Mouse (Mus musculus) kidney, embryonic 14.5 days (tissue): Measurements from ENCODE around the gene Rps17. TPM values are rescaled to one million over a fixed set of nuclear protein-coding genes. Genes with fewer than 3 reads are reported as not detected.

Experiments used
- ATAC-seq: fragments of 200-750 bp; cut with Nextera tagmentation; 2 replicates; pipeline ENCODE4 v1.8.0; 2017; ENCODE audit warnings: moderate number of reproducible peaks, mild to moderate bottlenecking, moderate TSS enrichment, moderate library complexity; ENCODE audit not compliant: low FRiP score, low TSS enrichment
- H3K27ac ChIP-seq: fragments of 300-500 bp; sonication (generic); 2 replicates; pipeline ENCODE4 v1.5.1; 2014; ENCODE audit warnings: low read depth, mild to moderate bottlenecking, low read length, moderate library complexity, mixed read lengths
- H3K27me3 ChIP-seq: fragments of 300-500 bp; sonication (generic); 2 replicates; pipeline ENCODE4 v1.6.1; 2014; ENCODE audit warnings: mild to moderate bottlenecking, low read length; ENCODE audit not compliant: control insufficient read depth, insufficient read depth
- H3K36me3 ChIP-seq: fragments of 300-500 bp; sonication (generic); 2 replicates; pipeline ENCODE4 v1.6.1; 2014; ENCODE audit warnings: low read length, mixed read lengths; ENCODE audit not compliant: control insufficient read depth, insufficient read depth
- H3K4me1 ChIP-seq: fragments of 300-500 bp; sonication (generic); 2 replicates; pipeline ENCODE4 v1.6.1; 2014; ENCODE audit warnings: low read length, mixed read lengths; ENCODE audit not compliant: control insufficient read depth, insufficient read depth
- H3K4me2 ChIP-seq: fragments of 300-500 bp; sonication (generic); replicated peaks from 2 replicates; pipeline ENCODE4 v1.6.1; 2014; ENCODE audit warnings: low read depth, mild to moderate bottlenecking, low read length
- H3K4me3 ChIP-seq: fragments of 300-500 bp; sonication (generic); 2 replicates; pipeline ENCODE4 v1.5.1; 2014; ENCODE audit warnings: mild to moderate bottlenecking, low read length
- H3K9ac ChIP-seq: fragments of 300-500 bp; sonication (generic); 2 replicates; pipeline ENCODE4 v1.6.1; 2014; ENCODE audit warnings: low read depth, mild to moderate bottlenecking, low read length, moderate library complexity
- H3K9me3 ChIP-seq: fragments of 300-500 bp; sonication (generic); 2 replicates; pipeline ENCODE4 v1.6.1; 2016; ENCODE audit warnings: low read length; ENCODE audit not compliant: control insufficient read depth
- WGBS: fragments of 180-500 bp; shearing (Covaris S2); extraction: QIAGEN DNeasy Blood & Tissue Kit; methylation state at CpG from one replicate; pipeline ENCODE4 v1.1.7; 2014; 5-methylcytosine and 5-hydroxymethylcytosine counted together
- polyA plus RNA-seq: library from polyadenylated mRNA; unstranded; fragments of >200 nt; fragmentation: Nextera tagmentation; extraction: Ambion mirVana; gene quantifications from 2 replicates; pipeline ENCODE4 v1.2.1, GENCODE M21; 2014

Rps17 gene
- polyA plus RNA-seq, result 1,503 and 2,103 TPM in 2 replicates

- peak within 1 kb of the TSS; percentile 95 for H3K4me2 ChIP-seq
- H3K4me3 ChIP-seq, result peak within 1 kb of the TSS; percentile 98
- H3K36me3 ChIP-seq, result peaks cover 41% of the 10 kb centered on the region
- H3K27me3 ChIP-seq, result no peaks in the 10 kb centered on the region
- H3K9me3 ChIP-seq, result no peaks in the 10 kb centered on the region
- H3K27ac ChIP-seq, result peak within 1 kb of the TSS; percentile 83
- WGBS, result under 1% methylated on average over 85 of the region's 85 CpGs
- ATAC-seq, result peak; percentile 87
- H3K9ac ChIP-seq, result peak within 1 kb of the TSS; percentile 99
- H3K4me1 ChIP-seq, result peaks cover 13% of the 10 kb centered on the region; the same call in 1 of the 2 replicates
Observed at GRCm38 (mm10) chr7:81344544-81345446, at the start of gene Rps17. Gene Rps17, minus strand, starts transcription at chr7:81345254.

- Histone ChIP-seq H3K27me3 (no peaks in the 10 kb centered on the region), H3K36me3 (no peaks in the 10 kb centered on the region), H3K4me1 (no peaks in the 10 kb centered on the region), H3K4me3 (no peak overlapping the region), H3K4me2 (no peak overlapping the region), H3K9me3 (no peaks in the 10 kb centered on the region), H3K27ac (no peak overlapping the region), H3K9ac (no peak overlapping the region)
- no peak for ATAC-seq
- WGBS, result 42% methylated on average over 1 of the region's 1 CpGs
Observed at GRCm38 (mm10) chr7:81379363-81379762, 34.3 kb upstream of the Rps17 start.

- 4% methylated on average over 13 of the region's 13 CpGs for WGBS
- Histone ChIP-seq H3K4me2 (peak overlapping the region; percentile 17; the same call in 1 of the 2 replicates), H3K27me3 (no peaks in the 10 kb centered on the region), H3K9ac (no peak overlapping the region), H3K4me1 (peaks cover 3% of the 10 kb centered on the region; the same call in 1 of the 2 replicates), H3K9me3 (no peaks in the 10 kb centered on the region), H3K36me3 (no peaks in the 10 kb centered on the region), H3K4me3 (no peak overlapping the region), H3K27ac (no peak overlapping the region)
- peak; percentile 79 for ATAC-seq
Observed at GRCm38 (mm10) chr7:81372337-81372920, 27.4 kb upstream of the Rps17 start.

DNA sequence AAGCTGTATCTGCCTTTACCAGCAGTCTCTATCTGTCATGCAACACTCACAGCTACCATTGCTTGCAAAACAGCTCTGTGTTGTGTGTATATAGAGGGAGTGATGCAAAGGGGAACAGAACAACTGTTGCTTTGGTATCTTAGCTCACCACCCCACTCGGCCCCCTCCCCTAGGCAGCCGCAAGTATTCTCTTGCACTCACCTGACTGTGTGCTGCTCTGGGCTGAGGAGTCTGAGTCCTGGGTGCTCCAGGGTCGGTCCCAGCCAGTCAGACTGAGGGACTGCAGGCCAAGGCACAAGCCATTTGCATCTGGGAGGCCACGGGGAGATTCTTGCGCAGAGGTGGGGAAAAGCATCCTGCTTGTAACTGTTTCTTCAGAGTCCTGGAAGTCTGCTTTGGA, 26.8 kb upstream of the Rps17 start:
- ATAC-seq, result no peak
- Histone ChIP-seq H3K9ac (no peak overlapping the region), H3K4me3 (no peak overlapping the region), H3K4me2 (no peak overlapping the region), H3K27ac (no peak overlapping the region), H3K36me3 (no peaks in the 10 kb centered on the region), H3K27me3 (no peaks in the 10 kb centered on the region), H3K9me3 (no peaks in the 10 kb centered on the region), H3K4me1 (peaks cover 3% of the 10 kb centered on the region; the same call in 1 of the 2 replicates)
- 16% methylated on average over 5 of the region's 5 CpGs for WGBS

DNA sequence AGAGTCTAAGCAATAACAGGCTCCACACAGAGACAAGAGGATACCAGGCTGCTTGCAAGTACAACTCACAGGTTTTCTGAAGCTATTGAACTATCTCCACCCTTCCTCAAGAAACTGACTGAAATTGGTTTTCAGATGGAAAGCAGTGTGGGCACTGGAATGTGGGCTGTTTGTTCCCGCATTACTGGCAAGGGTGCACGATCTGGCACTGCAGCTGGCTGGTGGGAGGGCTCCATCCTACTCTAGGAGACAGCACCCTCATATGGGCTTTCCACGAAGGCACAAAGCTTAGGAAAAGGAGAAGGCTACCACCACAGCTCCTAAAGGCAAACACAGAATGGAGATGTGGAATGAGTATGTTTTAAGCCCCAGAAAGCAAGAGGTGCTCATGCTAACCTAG, 24.7 kb upstream of the Rps17 start:
- no peak for ATAC-seq
- Histone ChIP-seq H3K9ac (no peak overlapping the region), H3K4me3 (no peak overlapping the region), H3K4me1 (peaks cover 3% of the 10 kb centered on the region; the same call in 1 of the 2 replicates), H3K27ac (no peak overlapping the region), H3K9me3 (no peaks in the 10 kb centered on the region), H3K27me3 (no peaks in the 10 kb centered on the region), H3K4me2 (no peak overlapping the region), H3K36me3 (no peaks in the 10 kb centered on the region)
- 59% methylated on average over 3 of the region's 3 CpGs for WGBS

GRCm38 (mm10) chr7:81367946-81368345, 22.9 kb upstream of the Rps17 start:
- Histone ChIP-seq H3K4me3 (no peak overlapping the region), H3K4me2 (no peak overlapping the region), H3K9me3 (no peaks in the 10 kb centered on the region), H3K4me1 (peaks cover 3% of the 10 kb centered on the region; the same call in 1 of the 2 replicates), H3K27ac (no peak overlapping the region), H3K27me3 (no peaks in the 10 kb centered on the region), H3K9ac (no peak overlapping the region), H3K36me3 (no peaks in the 10 kb centered on the region)
- 63% methylated on average over 3 of the region's 3 CpGs for WGBS
- ATAC-seq, result no peak

- Histone ChIP-seq H3K4me2 (no peak overlapping the region), H3K9me3 (no peaks in the 10 kb centered on the region), H3K4me3 (no peak overlapping the region), H3K27me3 (no peaks in the 10 kb centered on the region), H3K4me1 (no peaks in the 10 kb centered on the region), H3K9ac (no peak overlapping the region), H3K36me3 (no peaks in the 10 kb centered on the region), H3K27ac (no peak overlapping the region)
- 67% methylated on average over 7 of the region's 7 CpGs for WGBS
- ATAC-seq, result no peak
Observed at GRCm38 (mm10) chr7:81356975-81357374, 11.9 kb upstream of the Rps17 start.

DNA sequence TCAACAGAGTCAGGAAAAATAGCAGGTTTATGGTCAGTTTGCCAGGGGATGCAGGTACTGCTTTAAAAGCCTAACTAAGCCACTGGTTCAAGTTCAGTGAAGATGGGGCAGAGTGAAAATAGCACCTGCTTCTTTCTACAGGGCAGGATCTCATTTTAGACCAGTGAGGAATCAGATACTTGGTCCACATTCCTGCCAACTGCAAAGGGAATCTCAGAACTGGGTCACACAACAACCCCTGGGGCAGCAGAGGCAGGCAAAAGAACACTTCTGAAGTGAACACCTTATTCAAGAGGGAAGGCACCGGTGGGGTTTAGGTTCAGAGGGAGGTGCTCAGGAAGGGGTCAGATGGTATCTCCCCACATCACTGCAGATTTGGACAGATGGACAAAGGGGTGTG, 11.3 kb upstream of the Rps17 start:
- no peak overlapping the region for H3K4me2 ChIP-seq
- 68% methylated on average over 1 of the region's 1 CpGs for WGBS
- no peak overlapping the region for H3K9ac ChIP-seq
- no peak for ATAC-seq
- no peaks in the 10 kb centered on the region for H3K36me3 ChIP-seq
- no peaks in the 10 kb centered on the region for H3K4me1 ChIP-seq
- no peaks in the 10 kb centered on the region for H3K27me3 ChIP-seq
- H3K9me3 ChIP-seq, result no peaks in the 10 kb centered on the region
- H3K4me3 ChIP-seq, result no peak overlapping the region
- no peak overlapping the region for H3K27ac ChIP-seq

- Histone ChIP-seq H3K4me3 (no peak overlapping the region), H3K27me3 (no peaks in the 10 kb centered on the region), H3K4me2 (no peak overlapping the region), H3K9ac (no peak overlapping the region), H3K4me1 (no peaks in the 10 kb centered on the region), H3K36me3 (no peaks in the 10 kb centered on the region), H3K9me3 (no peaks in the 10 kb centered on the region), H3K27ac (no peak overlapping the region)
- no peak for ATAC-seq
- WGBS, result 67% methylated on average over 7 of the region's 7 CpGs
Observed at GRCm38 (mm10) chr7:81355746-81356145, 10.7 kb upstream of the Rps17 start.
